Mouse (Mus musculus) lung, embryonic 14.5 days (tissue): ENCODE measurements at regions not wholly inside any gene's neighbourhood (a gene's known extent, or its start where the extent isn't known, plus 50 kb on each side); places are given as distances from the start of the nearest gene placed in this dataset.
A peak's percentile ranks its signal among the peaks of the same experiment; 100 is the strongest.

Experiments used
- ATAC-seq: fragments of 200-750 bp; cut with Nextera tagmentation; 2 replicates; pipeline ENCODE4 v1.8.0; 2017; ENCODE audit warnings: mild to moderate bottlenecking, moderate TSS enrichment, moderate library complexity; ENCODE audit not compliant: insufficient read depth
- DNase-seq: peaks from one replicate; pipeline ENCODE4 v3.0.0-alpha.2; 2015
- H3K27ac ChIP-seq: fragments of 300-500 bp; sonication (generic); 2 replicates; pipeline ENCODE4 v1.5.1; 2014; ENCODE audit warnings: low read depth, mild to moderate bottlenecking, moderate library complexity
- H3K27me3 ChIP-seq: fragments of 300-500 bp; sonication (generic); 2 replicates; pipeline ENCODE4 v1.6.1; 2014; ENCODE audit warnings: low read length, control low read depth; ENCODE audit not compliant: insufficient read depth
- H3K36me3 ChIP-seq: fragments of 300-500 bp; sonication (generic); 2 replicates; pipeline ENCODE4 v1.6.1; 2014; ENCODE audit warnings: control low read depth; ENCODE audit not compliant: insufficient read depth
- H3K4me1 ChIP-seq: fragments of 300-500 bp; sonication (generic); 2 replicates; pipeline ENCODE4 v1.6.1; 2014; ENCODE audit warnings: antibody characterized with exemption, control low read depth; ENCODE audit not compliant: insufficient read depth
- H3K4me2 ChIP-seq: fragments of 300-500 bp; sonication (generic); 2 replicates; pipeline ENCODE4 v1.6.1; 2014; ENCODE audit warnings: mild to moderate bottlenecking
- H3K4me3 ChIP-seq: fragments of 300-500 bp; sonication (generic); 2 replicates; pipeline ENCODE4 v1.5.1; 2014; ENCODE audit warnings: low read depth, low read length
- H3K9ac ChIP-seq: fragments of 300-500 bp; sonication (generic); 2 replicates; pipeline ENCODE4 v1.6.1; 2014
- H3K9me3 ChIP-seq: fragments of 300-500 bp; sonication (generic); 2 replicates; pipeline ENCODE4 v1.6.1; 2016; ENCODE audit warnings: low read depth, low read length, control low read depth
- CTCF ChIP-seq: IDR thresholded peaks from 2 replicates; pipeline ENCODE4 v1.5.1; 2016; ENCODE audit warnings: antibody characterized with exemption, low read depth
- WGBS: fragments of 180-500 bp; shearing (Covaris S2); extraction: QIAGEN DNeasy Blood & Tissue Kit; methylation state at CpG from one replicate; pipeline ENCODE4 v1.1.7; 2014; 5-methylcytosine and 5-hydroxymethylcytosine counted together

GRCm38 (mm10) chr10:72188326-72188725 lies 466.3 kb upstream of the Zwint start:
- Histone ChIP-seq H3K4me1 (no peaks in the 10 kb centered on the region), H3K36me3 (no peaks in the 10 kb centered on the region), H3K4me3 (no peak overlapping the region), H3K27ac (no peak overlapping the region), H3K4me2 (no peak overlapping the region), H3K9ac (no peak overlapping the region), H3K9me3 (no peaks in the 10 kb centered on the region), H3K27me3 (no peaks in the 10 kb centered on the region)
- WGBS, result 50% methylated on average over 1 of the region's 1 CpGs
- no peak for ATAC-seq
- peak; percentile 2 for DNase-seq
- no peak for TF ChIP-seq CTCF

- Histone ChIP-seq H3K9me3 (no peaks in the 10 kb centered on the region), H3K4me2 (no peak overlapping the region), H3K27me3 (no peaks in the 10 kb centered on the region), H3K4me3 (no peak overlapping the region), H3K9ac (no peak overlapping the region), H3K36me3 (no peaks in the 10 kb centered on the region), H3K27ac (no peak overlapping the region), H3K4me1 (no peaks in the 10 kb centered on the region)
- no peak for DNase-seq
- WGBS, result 55% methylated on average over 3 of the region's 3 CpGs
- TF ChIP-seq CTCF, result no peak
- ATAC-seq, result no peak
These were observed 436.8 kb upstream of the Zwint start for GRCm38 (mm10) chr10:72217812-72218211.

GRCm38 (mm10) chr10:72221120-72221519 lies 433.5 kb upstream of the Zwint start:
- 53% methylated on average over 5 of the region's 5 CpGs for WGBS
- H3K9me3 ChIP-seq, result no peaks in the 10 kb centered on the region
- H3K4me3 ChIP-seq, result no peak overlapping the region
- no peaks in the 10 kb centered on the region for H3K36me3 ChIP-seq
- no peak for TF ChIP-seq CTCF
- no peak overlapping the region for H3K27ac ChIP-seq
- no peak for ATAC-seq
- H3K27me3 ChIP-seq, result no peaks in the 10 kb centered on the region
- H3K4me1 ChIP-seq, result no peaks in the 10 kb centered on the region
- DNase-seq, result no peak
- no peak overlapping the region for H3K4me2 ChIP-seq
- no peak overlapping the region for H3K9ac ChIP-seq

- no peak overlapping the region for H3K4me3 ChIP-seq
- H3K36me3 ChIP-seq, result no peaks in the 10 kb centered on the region
- ATAC-seq (no peak), DNase-seq (no peak)
- 85% methylated on average over 2 of the region's 2 CpGs for WGBS
- no peak overlapping the region for H3K9ac ChIP-seq
- H3K27ac ChIP-seq, result no peak overlapping the region
- no peak overlapping the region for H3K4me2 ChIP-seq
- H3K9me3 ChIP-seq, result no peaks in the 10 kb centered on the region
- H3K4me1 ChIP-seq, result no peaks in the 10 kb centered on the region
- TF ChIP-seq CTCF, result no peak
- H3K27me3 ChIP-seq, result no peaks in the 10 kb centered on the region
These were observed 432.1 kb upstream of the Zwint start for GRCm38 (mm10) chr10:72222505-72222904.

- Histone ChIP-seq H3K4me1 (no peaks in the 10 kb centered on the region), H3K27me3 (no peaks in the 10 kb centered on the region), H3K36me3 (no peaks in the 10 kb centered on the region), H3K9ac (no peak overlapping the region), H3K4me2 (no peak overlapping the region), H3K27ac (no peak overlapping the region), H3K9me3 (no peaks in the 10 kb centered on the region), H3K4me3 (no peak overlapping the region)
- ATAC-seq, result no peak
- no peak for DNase-seq
- TF ChIP-seq CTCF, result no peak
- 70% methylated on average over 3 of the region's 3 CpGs for WGBS
These were observed 429.6 kb upstream of the Zwint start for GRCm38 (mm10) chr10:72225084-72225483.

GRCm38 (mm10) chr10:72244106-72244505 lies 410.5 kb upstream of the Zwint start:
- Histone ChIP-seq H3K27ac (no peak overlapping the region), H3K27me3 (no peaks in the 10 kb centered on the region), H3K4me1 (no peaks in the 10 kb centered on the region), H3K9me3 (no peaks in the 10 kb centered on the region), H3K4me3 (no peak overlapping the region), H3K36me3 (no peaks in the 10 kb centered on the region), H3K4me2 (no peak overlapping the region), H3K9ac (no peak overlapping the region)
- no peak for TF ChIP-seq CTCF
- no peak for ATAC-seq
- no peak for DNase-seq
- 47% methylated on average over 1 of the region's 1 CpGs for WGBS
